Mouse (Mus musculus) myocyte (in vitro differentiated cells): Measurements from ENCODE around the gene 3100002H09Rik.

Experiments
- REST ChIP-seq: IDR thresholded peaks from one replicate; pipeline ENCODE4 v1.6.1; 2011; ENCODE audit warnings: mild to moderate bottlenecking, control low read depth, moderate library complexity; ENCODE audit not compliant: insufficient read depth, insufficient read length
- USF1 ChIP-seq: IDR thresholded peaks from one replicate; pipeline ENCODE4 v1.6.1; 2011; ENCODE audit warnings: low read depth, mild to moderate bottlenecking, control low read depth, moderate library complexity

GRCm38 (mm10) chr4:124595929-124596328, 14.7 kb downstream of the 3100002H09Rik start:
- no peak for TF ChIP-seq REST
- TF ChIP-seq USF1 = no peak
